Mouse (Mus musculus) intestine, embryonic 15.5 days (tissue): ENCODE data around the gene Laptm5. TPM values are rescaled to one million over a fixed set of nuclear protein-coding genes. Genes with fewer than 3 reads are reported as not detected.

Experiments
- ATAC-seq: fragments of 200-750 bp; cut with Nextera tagmentation; 2 replicates; pipeline ENCODE4 v1.8.0; 2017; ENCODE audit warnings: moderate TSS enrichment, moderate library complexity
- H3K27ac ChIP-seq: fragments of 300-500 bp; sonication (generic); 2 replicates; pipeline ENCODE4 v1.5.1; 2015; ENCODE audit warnings: mild to moderate bottlenecking, inconsistent platforms
- H3K27me3 ChIP-seq: fragments of 300-500 bp; sonication (generic); replicated peaks from 2 replicates; pipeline ENCODE4 v1.6.1; 2015; ENCODE audit warnings: inconsistent platforms
- H3K36me3 ChIP-seq: fragments of 300-500 bp; sonication (generic); 2 replicates; pipeline ENCODE4 v1.6.1; 2015; ENCODE audit warnings: inconsistent platforms
- H3K4me1 ChIP-seq: fragments of 300-500 bp; sonication (generic); replicated peaks from 2 replicates; pipeline ENCODE4 v1.6.1; 2015; ENCODE audit warnings: inconsistent platforms
- H3K4me2 ChIP-seq: fragments of 300-500 bp; sonication (generic); replicated peaks from 2 replicates; pipeline ENCODE4 v1.6.1; 2015; ENCODE audit warnings: mild to moderate bottlenecking, inconsistent platforms
- H3K4me3 ChIP-seq: fragments of 300-500 bp; sonication (generic); replicated peaks from 2 replicates; pipeline ENCODE4 v1.5.1; 2015; ENCODE audit warnings: inconsistent platforms
- H3K9ac ChIP-seq: fragments of 300-500 bp; sonication (generic); 2 replicates; pipeline ENCODE4 v1.6.1; 2015; ENCODE audit warnings: inconsistent platforms
- H3K9me3 ChIP-seq: fragments of 300-500 bp; sonication (generic); 2 replicates; pipeline ENCODE4 v1.6.1; 2016; ENCODE audit warnings: inconsistent platforms
- WGBS: fragments of 180-500 bp; shearing (Covaris S2); methylation state at CpG from one replicate; pipeline ENCODE4 v1.1.7; 2015; 5-methylcytosine and 5-hydroxymethylcytosine counted together
- polyA plus RNA-seq: library from polyadenylated mRNA; unstranded; fragments of >200 nt; fragmentation: Nextera tagmentation; extraction: Ambion mirVana; gene quantifications from 2 replicates; pipeline ENCODE4 v1.2.1, GENCODE M21; 2015

Gene Laptm5
- polyA plus RNA-seq, 1 experiment from 2014 or later: 42.4 TPM

- no peak overlapping the region for H3K4me2 ChIP-seq
- no peaks in the 10 kb centered on the region for H3K27me3 ChIP-seq
- no peak overlapping the region for H3K4me3 ChIP-seq
- WGBS: 54% methylated on average over 15 of the region's 15 CpGs
- no peak overlapping the region for H3K27ac ChIP-seq
- H3K36me3 ChIP-seq: no peaks in the 10 kb centered on the region
- H3K4me1 ChIP-seq: no peaks in the 10 kb centered on the region
- no peaks in the 10 kb centered on the region for H3K9me3 ChIP-seq
- ATAC-seq: no peak
- no peak overlapping the region for H3K9ac ChIP-seq
Observed at GRCm38 (mm10) chr4:130882762-130883161, 30.2 kb upstream of the Laptm5 start.

- Histone ChIP-seq H3K27me3 (no peaks in the 10 kb centered on the region), H3K4me1 (no peaks in the 10 kb centered on the region), H3K36me3 (no peaks in the 10 kb centered on the region), H3K9me3 (no peaks in the 10 kb centered on the region), H3K4me3 (no peak overlapping the region), H3K9ac (no peak overlapping the region), H3K27ac (no peak overlapping the region), H3K4me2 (no peak overlapping the region)
- 44% methylated on average over 13 of the region's 13 CpGs for WGBS
- no peak; the same call in 1 of the 2 replicates for ATAC-seq
Observed at GRCm38 (mm10) chr4:130883820-130884533, 28.9 kb upstream of the Laptm5 start.

DNA sequence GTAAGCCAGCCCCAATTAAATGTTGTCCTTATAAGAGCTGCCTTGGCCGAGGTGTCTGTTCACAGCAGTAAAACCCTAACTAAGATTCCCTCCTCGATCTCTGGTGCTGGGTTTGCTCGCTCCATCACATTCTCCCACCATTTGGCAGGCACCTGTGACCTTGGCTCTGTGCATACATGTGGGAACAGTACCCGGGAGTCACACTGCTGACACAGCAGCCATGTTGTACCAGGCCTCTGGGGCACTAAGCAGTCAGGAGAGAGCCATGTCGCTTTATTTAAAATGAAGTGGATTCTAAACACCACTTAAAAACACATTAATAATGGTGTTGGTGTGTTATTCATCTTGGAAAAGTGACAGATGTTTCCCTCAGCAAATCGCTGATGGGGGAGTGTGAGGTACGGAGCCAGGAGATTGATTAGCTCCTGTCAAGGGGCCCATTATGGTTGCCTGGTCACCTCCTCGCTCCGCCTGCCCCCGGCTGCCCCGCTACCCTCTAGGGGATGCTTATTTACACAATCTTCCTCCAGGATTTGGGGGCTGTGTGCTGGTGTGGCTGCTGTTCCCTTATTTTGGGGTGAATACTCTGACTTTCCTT lies 25.7 kb upstream of the Laptm5 start:
- no peaks in the 10 kb centered on the region for H3K36me3 ChIP-seq
- 29% methylated on average over 11 of the region's 11 CpGs for WGBS
- no peak overlapping the region for H3K9ac ChIP-seq
- H3K27me3 ChIP-seq: no peaks in the 10 kb centered on the region
- no peaks in the 10 kb centered on the region for H3K9me3 ChIP-seq
- peak; percentile 43; the same call in 1 of the 2 replicates for ATAC-seq
- H3K27ac ChIP-seq: no peak overlapping the region
- no peak overlapping the region for H3K4me2 ChIP-seq
- peaks cover 10% of the 10 kb centered on the region; the same call in 1 of the 2 replicates for H3K4me1 ChIP-seq
- H3K4me3 ChIP-seq: no peak overlapping the region

GRCm38 (mm10) chr4:130889777-130890510 lies 23.0 kb upstream of the Laptm5 start:
- Histone ChIP-seq H3K9me3 (no peaks in the 10 kb centered on the region), H3K27me3 (no peaks in the 10 kb centered on the region), H3K4me3 (no peak overlapping the region), H3K9ac (no peak overlapping the region), H3K27ac (no peak overlapping the region), H3K4me2 (no peak overlapping the region), H3K4me1 (peaks cover 10% of the 10 kb centered on the region; the same call in 1 of the 2 replicates), H3K36me3 (no peaks in the 10 kb centered on the region)
- 52% methylated on average over 11 of the region's 11 CpGs for WGBS
- ATAC-seq: peak; percentile 43; the same call in 1 of the 2 replicates

DNA sequence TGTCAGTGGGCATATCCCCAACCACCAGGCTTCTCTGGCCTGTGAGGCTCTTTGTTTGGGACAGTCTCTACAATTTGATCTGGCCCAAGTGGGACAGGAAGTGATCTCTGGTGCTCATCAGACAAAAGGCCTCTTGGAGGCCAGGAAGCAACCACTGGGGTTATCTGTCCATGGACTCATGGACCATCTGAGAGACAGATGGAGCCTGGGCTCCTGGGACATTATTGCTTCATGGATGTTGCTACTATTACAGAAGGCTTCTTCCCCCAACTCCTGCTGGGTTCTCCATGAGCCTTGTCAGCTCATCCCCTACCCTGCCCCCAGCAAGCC lies 22.4 kb upstream of the Laptm5 start:
- Histone ChIP-seq H3K9me3 (no peaks in the 10 kb centered on the region), H3K36me3 (no peaks in the 10 kb centered on the region), H3K4me2 (no peak overlapping the region), H3K27ac (no peak overlapping the region), H3K4me3 (no peak overlapping the region), H3K9ac (no peak overlapping the region), H3K4me1 (peaks cover 10% of the 10 kb centered on the region; the same call in 1 of the 2 replicates), H3K27me3 (no peaks in the 10 kb centered on the region)
- ATAC-seq: no peak

DNA sequence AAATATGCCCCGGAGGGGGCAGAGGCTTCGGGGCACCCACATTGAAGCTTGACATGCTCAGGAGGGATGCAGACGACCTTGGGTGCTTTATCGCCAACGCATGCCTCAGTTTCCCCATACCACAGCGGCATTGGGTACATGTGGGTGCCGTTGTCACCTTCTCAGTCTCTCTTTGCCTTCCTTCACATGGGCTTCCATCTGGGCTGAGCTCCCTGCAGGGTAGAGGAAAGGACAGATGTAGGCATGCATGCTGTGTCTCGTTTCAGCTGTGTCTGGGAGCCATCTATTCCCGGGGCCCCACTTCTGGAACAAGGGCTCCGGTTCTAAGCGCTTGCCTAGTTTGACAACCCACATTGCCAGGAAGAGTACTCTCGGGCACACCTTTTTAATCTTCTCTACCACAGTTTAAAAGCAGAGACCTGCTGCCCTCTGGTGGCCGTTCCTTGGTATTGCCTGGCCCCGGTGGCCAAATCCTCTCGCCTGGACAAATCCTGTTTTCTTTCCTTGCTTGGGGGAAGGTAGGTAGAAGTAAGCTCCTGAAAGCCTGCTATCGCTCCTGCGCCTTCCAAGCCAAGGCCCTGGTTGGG lies 20.8 kb upstream of the Laptm5 start:
- H3K4me3 ChIP-seq: no peak overlapping the region
- 37% methylated on average over 17 of the region's 17 CpGs for WGBS
- no peaks in the 10 kb centered on the region for H3K27me3 ChIP-seq
- H3K27ac ChIP-seq: no peak overlapping the region
- no peaks in the 10 kb centered on the region for H3K36me3 ChIP-seq
- H3K9ac ChIP-seq: no peak overlapping the region
- H3K9me3 ChIP-seq: no peaks in the 10 kb centered on the region
- peaks cover 10% of the 10 kb centered on the region; the same call in 1 of the 2 replicates for H3K4me1 ChIP-seq
- ATAC-seq: peak; percentile 21; the same call in 1 of the 2 replicates
- H3K4me2 ChIP-seq: no peak overlapping the region

GRCm38 (mm10) chr4:130893688-130894087 lies 19.2 kb upstream of the Laptm5 start:
- Histone ChIP-seq H3K9ac (no peak overlapping the region), H3K27ac (no peak overlapping the region), H3K4me1 (peaks cover 10% of the 10 kb centered on the region; the same call in 1 of the 2 replicates), H3K9me3 (no peaks in the 10 kb centered on the region), H3K27me3 (no peaks in the 10 kb centered on the region), H3K4me3 (no peak overlapping the region), H3K36me3 (no peaks in the 10 kb centered on the region), H3K4me2 (no peak overlapping the region)
- ATAC-seq: no peak
- 56% methylated on average over 5 of the region's 5 CpGs for WGBS

GRCm38 (mm10) chr4:130895701-130896100 lies 17.2 kb upstream of the Laptm5 start:
- Histone ChIP-seq H3K9me3 (no peaks in the 10 kb centered on the region), H3K4me1 (no peaks in the 10 kb centered on the region), H3K4me3 (no peak overlapping the region), H3K4me2 (no peak overlapping the region), H3K36me3 (no peaks in the 10 kb centered on the region), H3K27ac (no peak overlapping the region), H3K27me3 (no peaks in the 10 kb centered on the region), H3K9ac (no peak overlapping the region)
- no peak for ATAC-seq
- WGBS: 64% methylated on average over 6 of the region's 6 CpGs

DNA sequence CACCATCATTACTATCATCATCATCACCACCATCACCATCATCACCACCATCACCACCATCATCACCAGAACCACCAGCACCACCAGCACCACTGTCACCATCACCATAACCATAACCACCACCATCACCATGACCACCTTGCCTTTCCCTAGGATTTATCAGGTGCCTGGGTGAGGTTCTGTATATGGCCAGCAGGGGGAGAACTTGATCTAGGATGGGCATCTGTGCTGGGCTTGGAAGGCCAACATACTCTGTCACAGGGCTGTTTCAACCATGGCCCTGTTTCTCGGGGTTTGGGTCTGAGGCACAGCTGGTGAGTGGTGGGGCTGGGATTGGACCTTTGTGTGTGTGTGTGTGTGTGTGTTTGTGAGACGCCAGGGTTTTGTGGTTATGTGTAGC lies 16.6 kb upstream of the Laptm5 start:
- Histone ChIP-seq H3K9ac (no peak overlapping the region), H3K36me3 (no peaks in the 10 kb centered on the region), H3K4me1 (no peaks in the 10 kb centered on the region), H3K27ac (no peak overlapping the region), H3K4me3 (no peak overlapping the region), H3K27me3 (no peaks in the 10 kb centered on the region), H3K4me2 (no peak overlapping the region), H3K9me3 (no peaks in the 10 kb centered on the region)
- ATAC-seq: no peak
- 73% methylated on average over 2 of the region's 2 CpGs for WGBS

GRCm38 (mm10) chr4:130899383-130899781 lies 13.5 kb upstream of the Laptm5 start:
- no peaks in the 10 kb centered on the region for H3K4me1 ChIP-seq
- ATAC-seq: no peak
- H3K9me3 ChIP-seq: no peaks in the 10 kb centered on the region
- H3K4me3 ChIP-seq: no peak overlapping the region
- no peak overlapping the region for H3K4me2 ChIP-seq
- H3K9ac ChIP-seq: no peak overlapping the region
- no peaks in the 10 kb centered on the region for H3K36me3 ChIP-seq
- no peaks in the 10 kb centered on the region; the same call in 1 of the 2 replicates for H3K27me3 ChIP-seq
- no peak overlapping the region for H3K27ac ChIP-seq
- WGBS: 77% methylated on average over 2 of the region's 3 CpGs

GRCm38 (mm10) chr4:130899782-130900427 lies 13.0 kb upstream of the Laptm5 start:
- Histone ChIP-seq H3K36me3 (no peaks in the 10 kb centered on the region), H3K9me3 (no peaks in the 10 kb centered on the region), H3K9ac (no peak overlapping the region), H3K27ac (no peak overlapping the region), H3K27me3 (no peaks in the 10 kb centered on the region; the same call in 1 of the 2 replicates), H3K4me2 (no peak overlapping the region), H3K4me1 (no peaks in the 10 kb centered on the region), H3K4me3 (no peak overlapping the region)
- WGBS: 78% methylated on average over 6 of the region's 6 CpGs
- no peak for ATAC-seq

DNA sequence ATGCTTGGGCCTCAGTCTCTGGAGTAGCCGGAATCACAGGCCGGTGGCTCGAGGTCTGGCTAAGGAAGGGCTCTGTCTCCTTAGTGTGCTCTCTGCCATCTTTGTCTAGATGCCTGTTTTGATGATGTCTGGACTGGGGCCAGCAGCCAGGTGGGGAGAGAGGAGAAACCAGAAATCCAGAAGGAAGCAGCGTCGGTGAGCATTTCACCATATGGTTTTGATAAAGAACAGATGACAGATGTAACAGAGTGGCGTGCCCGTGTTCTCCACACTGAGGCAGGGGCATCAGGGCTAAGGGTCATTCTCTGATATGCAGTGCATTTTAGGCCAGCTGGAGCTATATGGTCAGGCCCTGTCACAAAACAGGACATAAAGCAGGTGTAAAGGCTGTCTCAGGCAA lies 12.2 kb upstream of the Laptm5 start:
- no peak overlapping the region for H3K4me3 ChIP-seq
- H3K4me2 ChIP-seq: no peak overlapping the region
- no peaks in the 10 kb centered on the region for H3K36me3 ChIP-seq
- H3K27ac ChIP-seq: no peak overlapping the region
- 61% methylated on average over 7 of the region's 7 CpGs for WGBS
- no peaks in the 10 kb centered on the region for H3K9me3 ChIP-seq
- no peak for ATAC-seq
- no peaks in the 10 kb centered on the region for H3K4me1 ChIP-seq
- H3K9ac ChIP-seq: no peak overlapping the region
- H3K27me3 ChIP-seq: no peaks in the 10 kb centered on the region; the same call in 1 of the 2 replicates
